Mouse (Mus musculus) forebrain, embryonic 11.5 days (tissue): Measurements from ENCODE around the gene Uba52. TPM values are rescaled to one million over a fixed set of nuclear protein-coding genes. Genes with fewer than 3 reads are reported as not detected.

Experiments used
- ATAC-seq: fragments of 200-750 bp; cut with Nextera tagmentation; replicated peaks from 2 replicates; pipeline ENCODE4 v1.8.0; 2017; ENCODE audit warnings: moderate TSS enrichment; ENCODE audit not compliant: low FRiP score
- DNase-seq: peaks from one replicate; pipeline ENCODE4 v3.0.0-alpha.2; 2017; ENCODE audit warnings: low spot score
- H3K27ac ChIP-seq: fragments of 300-500 bp; sonication (generic); 2 replicates; pipeline ENCODE4 v1.5.1; 2014; ENCODE audit warnings: low read depth, low read length
- H3K27me3 ChIP-seq: fragments of 300-500 bp; sonication (generic); 2 replicates; pipeline ENCODE4 v1.6.1; 2014; ENCODE audit warnings: mild to moderate bottlenecking, low read length, mixed read lengths; ENCODE audit not compliant: control insufficient read depth, insufficient read depth
- H3K36me3 ChIP-seq: fragments of 300-500 bp; sonication (generic); 2 replicates; pipeline ENCODE4 v1.6.1; 2014; ENCODE audit warnings: mild to moderate bottlenecking, low read length, moderate library complexity, mixed read lengths; ENCODE audit not compliant: control insufficient read depth, insufficient read depth
- H3K4me1 ChIP-seq: fragments of 300-500 bp; sonication (generic); replicated peaks from 2 replicates; pipeline ENCODE4 v1.6.1; 2014; ENCODE audit warnings: low read length, mixed read lengths; ENCODE audit not compliant: control insufficient read depth, insufficient read depth
- H3K4me2 ChIP-seq: fragments of 300-500 bp; sonication (generic); 2 replicates; pipeline ENCODE4 v1.6.1; 2014; ENCODE audit warnings: low read depth, mild to moderate bottlenecking, low read length, moderate library complexity, mixed read lengths; ENCODE audit not compliant: severe bottlenecking
- H3K4me3 ChIP-seq: fragments of 300-500 bp; sonication (generic); 2 replicates; pipeline ENCODE4 v1.5.1; 2014; ENCODE audit warnings: low read depth, low read length
- H3K9ac ChIP-seq: fragments of 300-500 bp; sonication (generic); 2 replicates; pipeline ENCODE4 v1.6.1; 2014; ENCODE audit warnings: low read length
- H3K9me3 ChIP-seq: fragments of 300-500 bp; sonication (generic); 2 replicates; pipeline ENCODE4 v1.6.1; 2016; ENCODE audit warnings: low read length, mixed read lengths; ENCODE audit not compliant: control insufficient read depth
- WGBS: fragments of 180-500 bp; shearing (Covaris S2); extraction: QIAGEN DNeasy Blood & Tissue Kit; methylation state at CpG from one replicate; pipeline ENCODE4 v1.1.7; 2014; 5-methylcytosine and 5-hydroxymethylcytosine counted together
- polyA plus RNA-seq: library from polyadenylated mRNA; unstranded; fragments of >200 nt; fragmentation: Nextera tagmentation; extraction: Ambion mirVana; gene quantifications from 2 replicates; pipeline ENCODE4 v1.2.1, GENCODE M21; 2014

Uba52 gene
- polyA plus RNA-seq, 1 experiment from 2014 or later: 715 TPM

DNA sequence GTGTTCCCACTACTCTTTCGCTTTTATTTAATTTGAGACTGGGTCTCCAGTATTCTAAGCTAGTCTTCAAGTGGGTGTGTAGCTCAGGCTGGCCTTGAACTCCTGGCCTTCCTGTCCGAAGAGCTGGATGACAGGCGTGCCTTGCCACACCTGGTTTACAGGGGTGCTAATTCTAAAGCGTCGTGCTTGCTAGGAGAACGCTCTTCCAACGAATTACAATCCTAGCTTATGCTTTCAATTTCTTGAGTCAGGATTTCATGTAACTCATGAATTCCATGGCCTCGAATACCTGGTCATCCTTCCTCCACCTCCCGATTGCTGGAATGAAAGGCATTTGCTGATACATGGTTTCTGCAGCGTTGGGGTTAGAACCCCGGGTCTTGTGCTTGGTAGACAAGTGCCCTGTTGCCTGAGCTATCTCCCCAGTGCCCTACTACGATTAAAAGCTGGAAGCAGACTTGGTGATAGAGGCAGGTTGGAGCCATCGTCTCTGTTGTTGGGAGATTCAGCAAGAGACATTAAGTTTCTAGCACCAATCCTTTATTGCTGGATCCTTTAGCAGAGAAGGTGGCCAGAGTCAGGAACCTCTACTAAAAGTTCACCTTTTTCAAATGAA, 17.7 kb upstream of the Uba52 start:
- ATAC-seq (no peak), DNase-seq (no peak)
- Histone ChIP-seq H3K36me3 (peaks cover 4% of the 10 kb centered on the region; the same call in 1 of the 2 replicates), H3K4me1 (0 out of 2 replicates have a peak, but pooled peaks cover 7% of the 10 kb centered on the region), H3K9ac (peak overlapping the region; percentile 95), H3K27me3 (no peaks in the 10 kb centered on the region), H3K4me2 (peak overlapping the region; percentile 86), H3K27ac (peak overlapping the region; percentile 72; the same call in 1 of the 2 replicates), H3K4me3 (peak overlapping the region; percentile 90), H3K9me3 (no peaks in the 10 kb centered on the region)
- 35% methylated on average over 13 of the region's 13 CpGs for WGBS

DNA sequence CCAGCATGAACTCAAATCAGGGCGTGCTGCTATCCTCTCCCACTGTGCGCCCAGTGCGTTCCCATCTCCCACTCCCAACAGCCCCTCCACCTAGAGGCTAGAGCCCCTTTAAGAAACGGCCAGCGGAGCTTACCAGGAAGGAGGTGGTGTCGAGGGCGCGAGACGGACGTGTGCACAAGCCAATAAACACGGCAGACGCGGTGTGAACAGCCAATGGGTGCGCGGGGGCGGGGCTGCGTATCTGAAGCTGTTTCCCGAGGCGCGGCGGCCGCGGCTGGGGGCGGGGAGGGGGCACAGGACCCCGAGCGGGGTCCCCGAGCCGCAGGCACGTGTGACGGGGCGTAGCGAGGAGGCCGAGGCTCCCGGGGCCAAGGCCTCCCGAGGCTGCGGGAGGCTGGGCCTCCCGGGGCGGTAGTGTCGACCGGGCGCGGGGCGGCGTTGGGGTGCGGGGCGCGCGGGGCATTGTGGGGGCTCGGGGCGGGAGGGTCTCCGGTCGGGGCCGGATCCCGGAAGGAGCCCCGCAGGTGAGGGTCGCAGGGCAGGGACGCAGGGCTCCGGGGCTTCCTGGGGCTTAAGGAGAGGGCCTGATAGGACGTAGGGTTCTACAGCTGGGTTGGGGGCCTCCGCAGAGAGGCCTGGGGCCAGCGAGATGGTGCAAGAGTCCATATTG, 17.0 kb upstream of the Uba52 start, which contains the start of the genes Fkbp8 and Kxd1:
Gene Fkbp8 (plus strand): TSS at position 213 of the 670 bp plus-strand sequence.
Gene Kxd1 (minus strand): TSS at position 445 of the 670 bp plus-strand sequence.
- 0 out of 2 replicates have a peak, but pooled peaks cover 7% of the 10 kb centered on the region for H3K4me1 ChIP-seq
- no peaks in the 10 kb centered on the region for H3K9me3 ChIP-seq
- peaks cover 4% of the 10 kb centered on the region; the same call in 1 of the 2 replicates for H3K36me3 ChIP-seq
- H3K9ac ChIP-seq: peak within 1 kb of the TSS; percentile 95
- DNase-seq (peak; percentile 99), ATAC-seq (peak; percentile 93)
- H3K27me3 ChIP-seq: no peaks in the 10 kb centered on the region
- peak within 1 kb of the TSS; percentile 90 for H3K4me3 ChIP-seq
- WGBS: under 1% methylated on average over 53 of the region's 61 CpGs
- H3K27ac ChIP-seq: peak within 1 kb of the TSS; percentile 72; the same call in 1 of the 2 replicates
- H3K4me2 ChIP-seq: peak within 1 kb of the TSS; percentile 86

DNA sequence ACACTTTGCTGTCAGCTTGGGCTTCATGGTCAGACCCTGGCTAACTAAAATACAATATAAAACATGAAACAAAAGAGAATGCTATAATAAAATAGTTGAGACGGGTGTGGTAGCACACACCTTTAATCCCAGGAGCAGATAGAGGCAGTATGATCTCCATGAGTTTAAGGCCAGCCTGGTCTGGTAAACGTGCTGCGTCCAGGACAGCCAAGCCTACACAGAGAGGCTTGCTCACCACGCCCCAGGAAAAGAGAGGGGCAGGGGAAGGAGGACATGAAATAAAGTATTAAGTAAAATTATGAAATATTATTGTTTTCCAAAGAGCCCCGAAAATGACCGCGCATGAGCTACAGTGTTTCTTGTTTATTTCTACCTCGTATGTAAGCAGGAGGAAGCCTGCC, 16.5 kb upstream of the Uba52 start:
- peak overlapping the region; percentile 95 for H3K9ac ChIP-seq
- peak overlapping the region; percentile 90 for H3K4me3 ChIP-seq
- no peaks in the 10 kb centered on the region for H3K9me3 ChIP-seq
- 4% methylated on average over 8 of the region's 8 CpGs for WGBS
- ATAC-seq (no peak), DNase-seq (no peak)
- no peak overlapping the region for H3K27ac ChIP-seq
- H3K4me2 ChIP-seq: peak overlapping the region; percentile 86
- H3K4me1 ChIP-seq: peaks cover 10% of the 10 kb centered on the region
- no peaks in the 10 kb centered on the region for H3K27me3 ChIP-seq
- H3K36me3 ChIP-seq: peaks cover 4% of the 10 kb centered on the region; the same call in 1 of the 2 replicates

DNA sequence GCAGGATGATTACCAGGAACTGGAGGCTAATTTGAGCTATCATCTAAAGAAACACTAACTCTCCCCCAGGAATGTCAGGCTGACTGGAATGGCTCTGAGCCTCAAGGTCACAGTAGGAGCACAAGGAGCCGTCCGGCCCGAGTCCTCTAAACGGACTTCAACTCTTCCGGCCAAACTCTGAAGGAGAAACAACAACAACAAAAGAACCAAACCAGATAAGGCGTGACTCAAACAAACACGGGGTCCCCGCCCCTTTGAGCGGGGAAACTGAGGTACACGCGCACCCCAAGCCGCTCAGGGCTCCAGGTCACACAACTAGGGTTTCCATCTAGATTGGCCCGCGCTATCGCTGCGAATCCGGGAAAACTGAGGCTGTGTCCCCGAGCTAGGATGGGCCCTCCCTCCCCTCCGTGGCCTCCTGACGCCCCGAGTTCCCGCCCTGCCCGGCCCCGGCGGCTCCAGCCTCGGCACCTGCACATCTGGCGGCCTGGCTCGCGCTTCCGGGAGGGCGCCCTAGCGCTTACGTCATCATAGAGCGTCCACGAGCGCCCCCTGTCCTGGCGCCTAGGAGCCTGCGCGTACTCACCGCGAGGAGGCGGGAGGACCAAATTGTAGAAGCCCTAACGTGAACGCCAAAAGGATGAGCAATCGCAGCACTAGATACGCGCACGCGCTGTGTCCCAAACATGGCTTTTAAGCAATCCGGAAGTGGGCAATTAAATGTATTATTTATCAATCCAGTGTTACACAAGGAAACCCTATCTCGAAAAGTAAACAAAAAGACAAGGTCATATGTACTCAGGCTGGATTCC, 12.2 kb upstream of the Uba52 start:
- Histone ChIP-seq H3K4me3 (peak overlapping the region; percentile 67), H3K27me3 (no peaks in the 10 kb centered on the region), H3K4me1 (peaks cover 6% of the 10 kb centered on the region), H3K36me3 (no peaks in the 10 kb centered on the region), H3K9ac (peak overlapping the region; percentile 75), H3K27ac (peak overlapping the region; percentile 50), H3K9me3 (no peaks in the 10 kb centered on the region), H3K4me2 (peak overlapping the region; percentile 84)
- ATAC-seq (peak; percentile 80), DNase-seq (peak; percentile 97)
- WGBS: under 1% methylated on average over 51 of the region's 51 CpGs

DNA sequence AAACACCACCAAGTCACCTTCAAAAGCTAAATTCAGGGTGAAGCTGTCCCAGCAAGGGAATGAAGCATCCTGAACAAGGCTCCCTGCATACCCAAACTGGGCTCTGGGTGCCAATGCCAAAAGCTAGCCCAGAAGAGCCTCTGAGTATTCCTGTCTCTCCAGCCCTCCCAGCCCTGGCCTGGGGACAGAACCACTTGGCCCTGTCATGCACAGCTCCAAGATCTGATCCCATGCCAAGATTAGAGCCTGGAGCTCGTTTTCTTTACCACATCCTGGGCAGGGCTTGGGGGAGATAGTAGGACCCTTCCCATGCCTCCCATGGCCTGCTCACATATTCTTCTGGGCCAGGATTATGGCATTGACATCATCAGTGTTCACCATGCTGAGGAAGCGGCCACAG, 9.0 kb upstream of the Uba52 start:
- 79% methylated on average over 2 of the region's 2 CpGs for WGBS

DNA sequence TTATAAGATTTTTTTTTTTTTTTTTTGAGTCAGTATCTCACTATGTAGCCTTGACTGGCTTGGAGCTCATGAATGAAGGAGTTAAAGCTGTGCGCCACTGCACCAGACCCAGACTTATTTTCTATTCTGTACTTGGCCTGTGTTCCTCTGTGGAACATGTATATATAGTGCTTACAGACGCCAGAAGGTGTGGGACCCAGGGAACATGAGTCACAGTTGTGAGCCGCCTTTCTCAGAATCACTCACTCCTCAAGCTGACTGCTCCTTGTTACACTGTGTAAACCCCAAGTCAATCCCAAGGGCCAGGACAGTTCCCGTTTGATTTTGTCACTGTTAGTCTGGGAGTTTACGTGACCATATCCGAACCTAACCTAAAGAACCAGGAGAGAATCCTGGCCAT, 8.4 kb upstream of the Uba52 start:
- peaks cover 4% of the 10 kb centered on the region for H3K4me1 ChIP-seq
- no peaks in the 10 kb centered on the region; the same call in 1 of the 2 replicates for H3K36me3 ChIP-seq
- ATAC-seq: no peak
- WGBS: 90% methylated on average over 6 of the region's 6 CpGs
- no peak overlapping the region for H3K4me3 ChIP-seq
- H3K9ac ChIP-seq: no peak overlapping the region
- H3K9me3 ChIP-seq: no peaks in the 10 kb centered on the region
- H3K27me3 ChIP-seq: no peaks in the 10 kb centered on the region
- H3K27ac ChIP-seq: no peak overlapping the region
- DNase-seq: no peak
- no peak overlapping the region for H3K4me2 ChIP-seq

More for the DNA sequence above, 9.0 kb upstream of the Uba52 start:
- no peak overlapping the region for H3K4me2 ChIP-seq
- H3K4me3 ChIP-seq: no peak overlapping the region
- H3K27me3 ChIP-seq: no peaks in the 10 kb centered on the region
- no peak for DNase-seq
- ATAC-seq: no peak
- H3K9ac ChIP-seq: no peak overlapping the region
- H3K36me3 ChIP-seq: no peaks in the 10 kb centered on the region; the same call in 1 of the 2 replicates
- H3K9me3 ChIP-seq: no peaks in the 10 kb centered on the region
- no peak overlapping the region for H3K27ac ChIP-seq
- peaks cover 4% of the 10 kb centered on the region for H3K4me1 ChIP-seq

DNA sequence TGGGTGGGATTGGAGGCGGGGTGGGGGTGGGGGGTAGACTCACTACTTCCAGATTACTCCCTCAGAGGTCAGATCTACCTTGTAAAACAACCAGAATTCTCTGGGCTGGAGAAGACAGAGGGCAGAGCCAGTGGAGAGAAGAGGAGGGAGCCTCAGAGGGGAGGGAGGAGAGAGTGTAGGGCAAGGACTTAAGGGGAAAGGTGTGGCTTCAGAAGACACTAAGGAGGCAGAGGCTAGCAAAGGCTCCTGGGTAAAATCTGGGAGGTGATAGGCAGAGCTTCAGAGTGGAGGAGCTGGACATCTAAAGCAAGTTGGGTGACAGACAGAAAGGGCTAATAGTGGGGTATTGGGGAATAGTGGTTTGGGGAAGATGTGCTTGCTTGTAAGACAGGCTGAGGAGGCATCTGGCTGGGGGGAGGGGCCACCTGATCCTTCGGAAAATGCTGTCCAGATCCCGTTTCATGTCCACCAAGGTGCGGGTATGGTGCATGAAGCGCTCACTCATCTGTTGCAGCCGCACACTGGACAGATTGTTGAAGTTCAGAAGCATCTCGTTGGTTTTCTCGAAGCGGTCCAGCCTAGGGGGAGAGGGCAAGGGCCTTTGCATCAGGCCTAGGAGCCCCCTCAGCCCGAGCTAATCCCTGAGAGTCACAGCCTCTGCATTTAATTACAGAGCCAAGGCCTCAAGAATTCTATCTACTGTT, 7.5 kb upstream of the Uba52 start:
- DNase-seq (no peak), ATAC-seq (no peak)
- Histone ChIP-seq H3K9me3 (no peaks in the 10 kb centered on the region), H3K4me2 (no peak overlapping the region), H3K27me3 (no peaks in the 10 kb centered on the region), H3K4me1 (peaks cover 4% of the 10 kb centered on the region), H3K9ac (no peak overlapping the region), H3K36me3 (peaks cover 2% of the 10 kb centered on the region; the same call in 1 of the 2 replicates), H3K4me3 (no peak overlapping the region), H3K27ac (no peak overlapping the region)
- 72% methylated on average over 10 of the region's 10 CpGs for WGBS

DNA sequence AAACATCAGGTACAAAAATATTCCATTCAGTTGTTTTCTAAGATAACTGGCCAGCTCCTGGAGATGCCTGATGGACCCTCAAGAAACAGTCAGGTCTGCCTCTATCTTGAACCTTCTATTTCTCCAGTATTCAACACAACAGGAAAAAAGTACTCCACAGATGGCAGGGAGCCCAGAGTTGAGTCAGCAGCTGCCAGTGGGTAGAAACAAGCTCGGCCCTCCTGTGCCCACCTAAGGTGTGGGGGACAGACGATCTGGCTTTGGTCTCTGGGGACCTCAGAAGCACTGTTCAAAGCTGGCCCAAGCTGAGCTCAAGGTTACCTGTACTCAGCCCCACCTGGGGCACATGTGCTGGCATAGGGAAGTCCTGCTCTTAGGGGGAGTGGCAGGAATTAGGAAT, 2.8 kb upstream of the Uba52 start:
- Histone ChIP-seq H3K9me3 (no peaks in the 10 kb centered on the region), H3K9ac (no peak overlapping the region), H3K4me1 (peaks cover 11% of the 10 kb centered on the region; the same call in 1 of the 2 replicates), H3K27me3 (no peaks in the 10 kb centered on the region), H3K4me2 (no peak overlapping the region), H3K4me3 (no peak overlapping the region), H3K27ac (no peak overlapping the region), H3K36me3 (peaks cover 5% of the 10 kb centered on the region; the same call in 1 of the 2 replicates)
- 84% methylated on average over 2 of the region's 2 CpGs for WGBS
- DNase-seq: no peak
- no peak for ATAC-seq
